Mouse (Mus musculus) C2C12 (cell line): Measurements from ENCODE around the gene Mmp23.

Experiments
- CEBPB ChIP-seq: IDR thresholded peaks from one replicate; pipeline ENCODE4 v1.6.1; 2011; ENCODE audit warnings: low read depth, mild to moderate bottlenecking, control low read depth, moderate library complexity
- CTCF ChIP-seq: IDR thresholded peaks from one replicate; pipeline ENCODE4 v1.5.1; 2011; ENCODE audit not compliant: control insufficient read depth, insufficient read depth, insufficient read length
- FOSL1 ChIP-seq: IDR thresholded peaks from one replicate; pipeline ENCODE4 v1.8.0; 2011; ENCODE audit warnings: mild to moderate bottlenecking, low read length; ENCODE audit not compliant: poor library complexity, insufficient read depth, severe bottlenecking
- MAX ChIP-seq: IDR thresholded peaks from one replicate; pipeline ENCODE4 v1.6.1; 2011; ENCODE audit warnings: mild to moderate bottlenecking, control low read depth
- MYOD1 ChIP-seq: IDR thresholded peaks from one replicate; pipeline ENCODE4 v1.6.1; 2011; ENCODE audit warnings: low read depth; ENCODE audit not compliant: control insufficient read depth, insufficient read length
- MYOG ChIP-seq: IDR thresholded peaks from one replicate; pipeline ENCODE4 v1.6.1; 2011; ENCODE audit not compliant: control insufficient read depth, insufficient read length; ENCODE audit errors: extremely low read depth
- USF1 ChIP-seq: IDR thresholded peaks from one replicate; pipeline ENCODE4 v1.6.1; 2011; ENCODE audit warnings: low read depth, mild to moderate bottlenecking, control low read depth, moderate library complexity

- TF ChIP-seq CTCF (no peak), MYOG (no peak), MAX (no peak), CEBPB (no peak), USF1 (no peak), FOSL1 (no peak), MYOD1 (no peak)
These were observed 49.4 kb downstream of the Mmp23 start for GRCm38 (mm10) chr4:155603801-155604200.
